Mouse (Mus musculus): ENCODE measurements around the gene Ryk.

Gene Ryk

DNA sequence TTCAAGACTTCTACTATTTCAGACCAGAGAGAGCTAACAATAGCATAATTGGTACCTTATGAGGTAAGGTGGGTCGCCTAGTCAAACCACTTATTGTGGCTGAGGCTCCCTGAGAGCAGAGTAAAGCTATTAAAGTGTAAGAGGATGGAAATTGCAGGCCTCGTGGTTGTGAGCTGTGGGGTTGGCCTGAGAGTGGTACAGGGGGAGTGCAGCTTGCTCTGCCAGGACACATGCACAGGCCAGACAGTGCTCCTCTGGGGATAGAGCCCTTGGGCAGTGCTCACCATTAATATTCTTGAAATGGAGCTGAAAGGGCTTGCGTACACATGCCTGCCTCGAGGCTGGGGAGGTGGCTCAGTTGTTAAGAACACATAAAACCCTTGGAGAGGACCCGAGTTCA is 23.6 kb downstream of the Ryk start:
- no peak for DNase-seq (ENCODE audit: low spot score)

DNA sequence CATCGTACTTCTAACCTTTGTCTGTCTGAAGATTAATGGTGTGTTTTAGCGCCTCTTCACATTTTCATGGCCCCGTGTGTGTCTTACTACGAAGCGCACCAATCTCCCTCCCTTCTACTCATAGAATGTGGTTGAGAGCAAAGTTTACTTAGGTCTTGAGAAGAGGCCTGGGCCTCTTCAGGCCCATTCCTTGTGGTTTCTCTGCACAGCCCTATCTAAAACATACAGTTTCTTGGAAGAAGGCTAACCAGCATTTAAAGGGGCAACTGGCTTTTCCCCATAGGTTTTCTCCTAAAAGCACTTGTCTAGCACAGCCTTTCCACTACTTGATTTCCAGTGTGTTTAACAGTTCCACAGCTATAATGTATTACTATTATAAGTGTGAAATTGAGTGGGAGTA is 24.7 kb downstream of the Ryk start:
- DNase-seq (ENCODE audit: low spot score): no peak

DNA sequence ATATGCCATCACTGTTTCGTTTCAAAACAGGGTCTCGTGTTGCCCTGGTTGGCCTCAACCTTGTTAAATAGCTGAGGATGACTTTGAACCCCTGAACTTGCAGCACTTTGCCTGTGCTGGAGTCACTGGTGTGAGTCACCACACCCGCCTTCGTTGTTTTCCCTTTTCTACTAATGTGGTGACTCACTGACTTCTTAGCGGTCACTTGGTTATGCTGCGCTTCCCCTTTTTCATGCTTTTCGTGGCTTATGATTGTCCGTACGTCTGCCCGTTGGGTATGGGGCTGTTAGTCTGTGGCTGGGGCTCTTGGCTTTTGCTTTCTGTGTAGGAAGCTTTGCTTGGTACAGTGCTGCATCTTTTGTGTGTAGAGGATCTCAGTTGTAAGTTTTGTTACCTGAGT is 25.2 kb downstream of the Ryk start:
- no peak for DNase-seq (ENCODE audit: low spot score)

DNA sequence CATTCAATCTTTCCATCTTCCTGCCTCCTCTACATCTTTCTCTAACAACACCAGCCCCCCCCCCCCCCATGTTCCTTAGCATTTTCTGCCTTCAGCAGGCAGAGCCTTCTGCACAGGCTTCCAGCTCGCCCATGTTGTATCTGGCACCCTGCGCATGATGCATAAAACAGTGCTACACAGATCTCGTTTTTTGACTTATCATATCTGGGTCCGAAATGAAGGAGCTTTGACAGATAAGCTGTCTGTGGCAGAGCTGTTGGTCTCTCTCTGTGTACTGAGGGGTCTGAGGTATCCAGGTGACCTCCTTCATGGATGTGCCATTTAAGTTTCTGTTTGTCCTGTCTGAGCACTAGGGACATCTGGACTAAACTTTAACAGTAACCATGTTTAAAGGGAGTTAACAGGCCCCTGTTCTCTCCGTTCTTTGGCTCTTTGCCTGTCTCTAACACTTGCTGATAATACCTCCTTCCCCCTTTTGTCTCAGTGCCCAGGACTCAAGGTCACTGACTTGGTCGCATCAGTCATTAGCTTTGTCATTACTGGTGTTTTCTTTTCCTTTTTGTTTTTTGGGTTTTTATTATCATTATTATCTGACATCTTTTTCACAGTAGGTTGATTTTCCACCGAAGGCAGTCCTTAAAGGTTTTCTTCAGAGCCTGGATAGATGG is 26.2 kb downstream of the Ryk start:
- DNase-seq (ENCODE audit: low spot score): no peak

DNA sequence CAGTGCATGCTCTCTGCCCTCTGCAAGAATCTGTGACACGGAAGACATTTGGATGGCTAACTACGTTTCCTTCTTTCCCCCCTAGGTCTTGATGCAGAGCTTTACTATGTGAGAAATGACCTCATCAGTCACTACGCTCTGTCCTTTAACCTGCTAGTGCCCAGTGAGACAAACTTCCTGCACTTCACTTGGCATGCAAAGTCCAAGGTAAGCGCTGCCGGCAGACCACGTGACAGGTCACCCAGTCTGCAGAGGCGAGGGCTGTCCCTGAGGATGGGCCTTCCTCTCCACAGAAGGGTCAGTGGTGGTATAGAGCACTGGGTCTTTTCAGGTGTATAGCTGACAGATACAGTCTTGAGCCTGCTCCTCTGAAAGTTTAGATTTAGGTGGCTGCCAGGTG is 27.1 kb downstream of the Ryk start:
- no peak for DNase-seq (ENCODE audit: low spot score)

DNA sequence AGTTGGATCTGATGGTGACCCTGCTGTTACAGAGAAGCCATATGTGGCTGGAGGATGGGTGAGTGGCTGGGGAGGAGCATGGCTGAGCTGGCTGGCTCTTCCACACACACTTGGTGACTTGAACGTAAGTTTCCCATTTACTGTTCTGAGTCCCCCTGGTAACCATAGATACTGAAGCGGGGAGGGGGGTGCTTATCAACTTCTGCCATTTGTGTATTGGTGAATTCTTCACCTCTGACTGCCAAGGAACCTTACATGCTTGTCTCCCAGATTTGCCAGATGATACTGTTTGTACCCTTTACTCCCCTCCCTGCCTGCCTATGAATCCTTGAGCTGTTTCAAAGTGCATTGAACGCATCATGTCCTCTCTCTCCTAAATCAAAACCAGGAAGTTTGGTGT is 27.5 kb downstream of the Ryk start:
- no peak for DNase-seq (ENCODE audit: low spot score)

DNA sequence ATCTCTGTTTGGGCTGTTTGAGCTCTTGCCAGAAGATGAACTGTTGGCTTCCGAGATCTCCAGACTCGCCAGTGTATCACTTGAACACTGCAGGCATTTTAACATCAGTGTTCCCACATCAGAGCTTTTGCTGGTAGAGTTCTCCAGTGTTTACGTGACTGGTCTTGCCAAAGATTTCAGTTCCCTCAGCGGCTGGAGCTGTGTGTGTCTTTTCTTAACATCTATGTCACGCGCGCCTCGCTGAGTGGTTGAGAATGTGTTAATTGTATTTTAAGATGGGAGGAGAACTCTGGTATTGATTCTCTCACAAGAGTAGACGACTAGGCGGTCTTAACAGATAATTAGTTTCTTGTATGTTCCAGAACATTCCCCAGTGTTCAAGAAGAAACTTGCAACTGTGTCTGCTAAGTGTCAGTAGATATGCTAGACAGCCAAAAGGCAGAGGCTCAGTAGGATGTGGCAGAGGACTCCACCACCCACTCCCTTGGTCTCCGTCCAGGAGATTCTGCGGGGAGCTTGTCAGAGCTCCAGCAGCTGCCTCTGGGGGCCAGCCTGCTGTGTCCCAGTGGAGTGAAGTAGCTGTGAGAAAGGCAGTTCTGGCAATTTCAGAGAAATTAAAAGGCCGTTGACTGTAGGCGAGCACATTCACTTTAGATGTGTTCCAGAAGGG is 29.3 kb downstream of the Ryk start:
- DNase-seq (ENCODE audit: low spot score): peak; percentile 66

DNA sequence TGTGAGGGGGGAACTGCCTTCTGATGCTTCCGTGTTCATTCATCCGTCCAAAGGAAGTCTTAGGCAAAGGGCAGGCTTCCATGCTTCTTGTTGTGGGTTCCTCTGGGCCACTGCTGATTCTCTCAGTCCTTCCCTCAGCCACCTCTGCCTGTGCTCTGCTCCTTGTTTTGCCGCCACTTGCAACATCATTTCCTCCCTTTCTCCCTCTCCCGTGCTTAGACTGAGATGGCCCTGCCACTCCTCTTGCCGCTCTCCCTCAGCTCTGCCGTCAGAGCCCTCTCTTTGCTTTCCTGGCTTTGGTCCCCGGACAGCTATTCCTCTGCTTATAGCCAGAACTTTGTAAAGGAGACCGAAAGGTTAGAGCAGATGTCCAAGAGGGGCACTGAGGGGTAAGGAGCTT is 30.2 kb downstream of the Ryk start:
- no peak for DNase-seq (ENCODE audit: low spot score)

DNA sequence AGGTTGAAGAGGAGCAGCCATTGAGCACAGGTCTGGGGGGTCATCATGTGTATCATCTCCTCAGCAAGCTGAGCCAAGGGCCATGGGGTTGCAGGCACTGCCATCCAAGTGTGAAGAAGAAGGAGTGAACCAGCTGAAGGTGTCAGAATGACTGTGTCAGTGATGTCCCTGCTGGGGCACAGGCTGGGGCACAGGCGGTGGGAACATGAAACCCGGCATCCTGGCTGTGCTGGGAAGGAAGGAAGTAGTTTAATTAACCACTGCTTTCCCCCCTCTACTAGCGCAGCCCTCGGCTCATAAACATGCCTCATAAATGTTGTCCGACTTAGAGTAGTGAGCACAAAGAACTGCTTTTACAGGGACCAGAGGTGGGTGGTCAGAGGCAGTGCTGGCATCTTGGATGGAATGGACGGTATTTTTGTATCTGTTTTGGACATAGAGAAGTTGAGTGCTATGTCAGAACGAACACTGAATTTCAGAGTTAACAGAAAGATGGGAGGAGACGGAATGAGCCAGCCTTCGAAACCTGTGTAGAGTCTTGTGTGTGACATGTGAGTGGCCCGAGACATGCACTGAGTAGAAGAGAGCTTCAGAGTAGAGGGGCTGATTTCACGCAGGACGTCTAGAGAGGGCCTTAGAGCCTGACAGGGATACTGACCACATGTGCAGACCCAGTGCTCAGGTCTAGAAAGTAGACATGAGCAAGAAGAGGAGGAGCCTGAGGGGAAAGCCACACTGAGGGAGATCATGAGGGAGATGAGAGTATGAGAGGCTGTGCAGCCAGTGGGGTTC is 31.4 kb downstream of the Ryk start:
- no peak for DNase-seq (ENCODE audit: low spot score)

DNA sequence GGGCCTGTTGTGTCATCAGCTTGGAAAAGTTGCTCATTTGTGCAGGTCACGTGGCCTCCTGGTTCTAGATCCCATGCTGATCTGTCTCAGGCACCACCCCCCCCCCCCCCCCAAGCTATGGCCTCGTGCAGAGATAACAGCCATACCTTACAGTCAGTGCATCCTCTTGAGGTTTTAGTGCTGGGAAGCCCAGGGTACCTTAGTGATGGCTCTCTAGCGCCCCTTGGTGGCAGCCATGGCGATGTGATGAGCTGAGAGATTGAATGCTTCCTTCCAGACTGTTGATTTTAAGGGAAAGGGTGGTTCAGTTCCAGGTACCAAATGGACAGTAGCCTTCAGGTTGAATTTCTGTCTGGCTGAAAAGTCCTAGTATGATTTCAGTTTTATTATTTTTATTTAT is 32.2 kb downstream of the Ryk start:
- peak; percentile 76 for DNase-seq (ENCODE audit: low spot score)

DNA sequence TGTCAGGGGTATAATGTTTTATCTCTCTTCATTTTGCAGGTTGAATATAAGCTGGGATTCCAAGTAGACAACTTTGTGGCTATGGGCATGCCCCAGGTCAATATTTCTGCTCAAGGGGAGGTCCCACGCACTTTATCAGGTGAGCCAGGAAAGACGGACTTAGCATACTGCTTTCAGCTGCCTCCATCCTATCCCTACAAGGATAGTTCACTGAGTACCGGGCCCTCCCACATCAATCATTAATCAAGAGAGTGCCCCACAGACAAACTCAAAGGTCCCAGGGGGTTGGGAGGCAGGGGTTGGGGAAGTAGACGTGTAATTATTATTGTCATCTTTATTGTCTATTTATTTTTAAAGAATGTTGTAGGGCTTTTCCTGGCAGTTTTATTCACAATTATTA is 32.8 kb downstream of the Ryk start:
- DNase-seq (ENCODE audit: low spot score): no peak

DNA sequence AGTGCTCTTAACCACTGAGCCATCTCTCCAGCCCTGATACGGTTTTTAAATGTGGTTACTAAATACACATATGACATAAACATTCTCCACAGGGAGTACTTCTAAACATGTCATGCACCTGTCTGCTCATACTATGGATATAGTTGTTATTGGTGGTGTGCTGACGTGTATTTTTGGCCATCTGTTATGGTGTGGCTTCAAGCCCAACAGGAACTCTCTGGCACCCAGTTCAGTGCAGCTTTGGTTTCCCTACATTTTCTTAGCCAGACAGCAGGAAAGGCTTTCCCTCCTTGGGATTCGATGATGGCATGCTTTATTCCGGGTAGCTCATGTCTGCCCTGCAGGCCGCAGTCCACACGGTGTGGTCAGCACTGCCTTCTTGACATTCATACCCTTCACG is 33.7 kb downstream of the Ryk start:
- DNase-seq (ENCODE audit: low spot score): no peak

DNA sequence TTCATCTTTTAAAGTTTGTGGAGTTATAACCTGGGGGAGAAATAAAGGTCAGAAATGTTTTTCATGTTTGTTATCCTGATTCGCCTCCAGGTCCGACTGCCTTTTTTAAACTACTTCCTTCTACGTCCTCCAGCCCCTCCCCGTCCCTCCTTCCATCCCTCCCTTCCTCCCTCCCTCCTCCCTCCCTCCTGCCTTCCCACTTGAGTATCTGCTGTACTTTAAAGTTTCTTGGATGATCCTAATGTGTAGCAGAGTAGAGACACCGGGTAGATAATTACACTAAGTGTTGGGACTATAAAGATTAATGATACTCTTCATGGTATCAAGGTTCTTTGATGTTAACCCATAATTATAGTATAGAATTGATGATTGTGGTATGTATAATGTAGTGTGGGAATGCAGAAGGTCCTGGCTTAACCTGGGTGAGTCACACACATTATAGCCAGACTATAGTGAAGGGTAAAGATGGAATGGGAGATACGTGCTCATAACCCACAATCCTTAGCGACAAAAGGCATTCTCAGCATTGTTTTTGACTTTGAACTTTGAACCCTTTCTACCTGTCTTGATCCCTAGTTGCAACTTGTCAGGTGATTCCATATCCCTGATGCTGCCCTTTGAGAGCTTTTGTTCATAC is 41.5 kb downstream of the Ryk start:
- no peak for DNase-seq (ENCODE audit: low spot score)

DNA sequence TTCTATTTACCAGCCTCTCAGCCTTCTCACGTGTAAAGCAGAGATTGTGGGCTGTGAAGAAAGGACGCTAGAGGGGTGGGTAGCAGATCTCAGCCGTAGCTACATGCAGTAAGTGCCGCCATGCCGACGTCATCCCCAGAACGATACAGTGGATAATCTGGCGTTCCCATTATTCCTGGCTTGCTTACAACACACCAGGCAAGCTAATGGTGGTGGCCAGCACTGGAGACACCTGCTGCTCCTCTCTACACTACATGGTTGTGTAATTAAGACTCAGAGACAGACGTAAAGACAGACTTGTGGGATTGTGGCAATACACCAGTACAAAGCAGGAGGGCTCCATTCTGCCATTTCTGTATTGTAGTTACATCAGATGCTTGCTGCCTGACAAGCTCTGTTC is 43.2 kb downstream of the Ryk start:
- no peak for DNase-seq (ENCODE audit: low spot score)

DNA sequence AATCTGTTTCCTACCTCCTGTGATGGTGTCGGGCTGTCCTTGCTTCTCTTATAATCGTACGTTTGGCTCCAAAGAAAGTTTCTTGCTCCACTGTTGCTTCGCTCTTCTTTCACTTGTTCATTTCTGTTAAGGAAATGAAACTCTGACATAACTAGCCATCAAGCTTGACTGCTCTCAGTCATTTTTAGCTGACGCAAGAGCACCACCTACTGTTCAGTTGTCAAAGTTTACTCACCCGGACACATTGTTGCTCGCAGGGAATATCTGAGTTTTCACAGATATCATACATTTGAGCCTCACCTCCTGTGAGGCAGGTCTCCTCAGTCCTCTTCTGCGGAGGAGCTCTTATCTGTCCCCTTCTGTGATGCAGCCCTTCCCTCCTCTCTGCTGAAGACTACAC is 44.8 kb downstream of the Ryk start:
- peak; percentile 78 for DNase-seq (ENCODE audit: low spot score)

DNA sequence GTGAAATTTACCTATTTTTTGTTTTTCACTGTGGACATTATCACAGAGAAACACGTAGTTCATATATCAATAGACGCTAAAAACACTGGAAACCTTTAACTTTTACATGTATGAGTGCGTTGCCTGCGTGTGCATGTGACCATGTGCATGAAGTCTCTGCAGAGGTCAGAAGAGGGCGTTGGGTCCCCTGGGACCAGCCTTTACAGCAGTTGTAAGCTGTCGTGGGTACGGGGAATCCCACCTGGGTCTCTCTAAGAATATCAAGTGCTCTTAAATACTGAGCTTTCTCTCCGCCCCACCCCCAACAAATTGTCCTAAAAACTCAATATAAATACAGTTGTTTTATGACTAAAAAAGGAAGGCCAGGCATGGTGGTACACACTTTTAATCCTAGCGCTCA is 50.0 kb downstream of the Ryk start:
- DNase-seq (ENCODE audit: low spot score): no peak

DNA sequence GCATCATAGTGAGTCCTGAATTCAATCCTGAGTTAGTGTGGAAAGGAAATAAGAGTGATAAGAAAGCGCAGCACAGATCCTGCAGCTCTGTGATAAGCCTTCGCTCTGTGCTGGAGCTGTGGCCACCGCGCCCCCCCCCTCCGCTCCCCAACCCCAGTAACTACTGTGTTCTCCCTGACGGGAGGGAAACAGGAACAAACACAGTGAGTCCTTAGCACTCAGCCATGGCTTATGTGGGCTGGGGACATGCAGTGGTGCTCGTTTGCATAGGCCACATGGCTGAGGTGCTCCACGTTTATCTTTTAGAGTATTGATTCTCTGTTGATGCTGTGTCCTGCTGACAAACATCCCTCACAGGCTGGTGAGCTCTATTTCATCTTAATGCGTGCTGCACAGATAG is 55.4 kb downstream of the Ryk start:
- no peak for DNase-seq (ENCODE audit: low spot score)

DNA sequence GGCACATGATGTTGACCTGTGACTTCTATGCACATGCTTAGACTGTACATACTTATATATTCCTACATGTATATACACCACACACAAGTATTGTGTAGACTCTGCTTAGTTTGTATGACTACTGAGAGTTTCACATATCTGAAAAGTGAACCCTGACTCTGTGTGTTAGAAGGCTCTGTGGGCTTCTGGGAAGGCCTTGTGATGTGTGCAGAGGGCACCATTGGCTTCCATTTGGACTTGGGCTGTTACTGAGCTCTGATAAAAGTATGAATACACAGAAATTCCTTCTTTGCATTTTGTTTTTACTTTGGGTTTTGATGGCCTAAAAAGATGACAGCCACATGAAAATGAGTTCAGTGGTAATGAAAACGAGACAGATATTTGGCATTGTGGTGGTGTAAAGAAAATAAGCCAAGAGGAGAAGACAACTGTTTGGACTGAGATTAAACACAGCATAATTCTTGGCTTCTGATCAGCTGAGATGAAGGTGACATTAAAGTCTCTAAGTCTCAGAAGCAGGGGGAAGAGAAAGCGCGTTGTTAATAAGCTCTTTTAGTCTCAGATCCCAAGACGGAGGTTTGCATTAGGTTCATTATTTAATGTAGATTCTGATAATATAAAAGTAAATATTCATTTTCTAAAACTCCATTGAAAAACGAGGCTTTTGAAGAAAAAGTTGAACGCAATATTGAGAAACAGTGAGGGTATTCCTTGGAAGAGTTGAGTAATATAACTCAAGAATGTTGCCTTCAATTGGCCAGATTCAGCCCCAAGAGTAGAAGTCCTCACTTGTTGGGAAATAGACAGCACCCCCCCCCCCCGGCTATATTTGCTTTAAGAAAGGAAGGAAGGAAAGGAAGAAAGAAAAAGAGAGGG is 58.0 kb downstream of the Ryk start:
- peak; percentile 17 for DNase-seq (ENCODE audit: low spot score)

DNA sequence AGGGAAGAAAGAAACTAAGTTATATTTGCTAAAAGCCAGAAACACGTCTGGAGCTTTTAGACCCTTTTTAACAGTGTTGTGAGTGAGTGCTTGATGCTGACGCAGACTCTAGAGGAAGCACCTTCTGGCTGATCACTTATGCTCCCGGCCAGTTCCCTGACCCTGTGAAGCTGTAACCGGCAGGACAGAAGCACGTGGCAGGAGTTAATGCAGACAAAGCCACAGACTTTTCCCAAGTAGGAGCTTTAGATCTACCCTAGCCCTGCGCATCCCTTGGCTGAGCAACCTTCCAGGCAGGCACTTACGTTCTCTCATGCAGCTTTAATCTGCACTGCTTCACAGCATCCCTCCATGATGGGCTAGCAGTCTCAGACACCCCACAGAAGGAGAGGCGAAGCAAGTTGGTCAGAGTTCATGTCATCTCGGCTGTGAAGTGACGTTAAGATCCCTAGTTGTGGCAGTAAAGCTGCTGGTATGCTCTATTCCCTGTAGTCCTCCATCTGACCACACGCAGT is 58.7 kb downstream of the Ryk start:
- no peak for DNase-seq (ENCODE audit: low spot score)

DNA sequence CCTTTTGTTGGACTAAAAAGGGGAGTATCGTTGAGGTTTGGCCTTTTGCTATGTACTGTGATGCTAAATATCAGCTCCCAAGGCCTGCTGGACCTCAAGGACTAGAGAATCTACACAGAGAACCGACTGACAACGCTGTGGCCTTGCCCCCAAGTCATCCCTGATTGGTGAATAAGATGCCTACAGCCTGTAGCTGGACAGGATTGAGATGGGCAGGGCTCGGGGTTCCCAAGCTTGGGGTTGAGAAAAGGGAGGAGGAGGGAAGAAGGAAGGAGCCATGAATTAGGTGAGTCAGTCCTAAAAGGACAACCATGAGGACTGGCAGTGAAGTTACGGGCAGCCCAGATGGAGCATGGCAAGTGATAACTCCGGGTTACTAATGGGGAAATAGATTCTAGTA is 65.2 kb downstream of the Ryk start:
- no peak for DNase-seq (ENCODE audit: low spot score)

DNA sequence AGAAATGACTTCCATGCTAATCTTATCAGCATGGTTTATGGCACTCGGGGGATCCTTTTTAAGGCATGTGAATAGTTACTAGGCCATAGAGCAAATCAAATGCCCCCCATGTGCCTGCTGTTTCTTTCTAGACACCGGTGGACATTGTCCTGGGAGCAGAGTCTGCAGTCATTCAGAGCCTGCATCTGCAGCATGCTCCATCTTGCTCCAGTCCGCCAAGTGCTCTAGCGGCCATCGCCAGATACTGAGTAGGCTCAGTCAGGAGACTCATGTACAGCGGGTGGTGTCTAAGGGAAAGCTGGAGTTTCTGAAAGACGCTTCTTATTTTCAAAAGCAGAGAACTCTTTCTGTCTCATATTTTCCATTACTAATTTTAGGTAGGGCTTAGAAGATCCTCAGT is 67.6 kb downstream of the Ryk start:
- no peak for DNase-seq (ENCODE audit: low spot score)

DNA sequence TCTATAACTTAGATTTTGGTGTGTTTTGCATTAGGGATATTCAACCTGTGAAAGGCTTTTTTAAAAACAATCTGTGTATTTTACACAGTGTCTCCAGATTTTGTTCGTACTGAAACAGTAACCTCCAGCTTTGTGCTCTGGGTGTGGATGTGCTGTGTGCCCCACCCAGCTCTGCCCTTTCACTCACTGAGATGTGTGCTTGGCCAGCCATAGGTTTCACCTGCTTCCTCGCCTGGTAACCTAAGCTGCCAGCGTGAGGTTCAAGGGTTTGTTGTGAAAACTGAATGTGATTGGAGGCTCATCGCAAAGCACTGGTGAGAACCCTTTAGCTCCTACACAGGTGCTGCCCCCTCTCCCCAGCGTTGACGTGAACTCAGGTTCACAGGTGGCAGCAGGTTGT is 70.2 kb downstream of the Ryk start:
- DNase-seq (ENCODE audit: low spot score): no peak

All from adipocyte (in vitro differentiated cells).